Mouse (Mus musculus) urinary bladder, postnatal 4 days (tissue): ENCODE measurements around the gene Dpm1.

Source experiments
- DNase-seq, 2 experiments: peaks; one replicate each; pipeline ENCODE4 v3.0.0; 2021 to 2022; ENCODE audit warnings: low spot score in 2 of 2

Gene Dpm1

GRCm38 (mm10) chr2:168230026-168230728 lies at the start of gene Dpm1, which contains the start of the genes Gm20716 and Mocs3:
Gene Dpm1 (minus strand): TSS chr2:168230591.
Gene Gm20716 (minus strand): TSS chr2:168230364.
Gene Mocs3 (plus strand): TSS chr2:168230622.
- peak; percentile 78 to 79 for DNase-seq

- peak in 1 of 2 experiments; percentile 85 for DNase-seq
Observed at GRCm38 (mm10) chr2:168274374-168274935, 44.1 kb upstream of the Dpm1 start.

GRCm38 (mm10) chr2:168273387-168273786 lies 43.0 kb upstream of the Dpm1 start:
- DNase-seq: no peak

- DNase-seq: no peak
Observed at GRCm38 (mm10) chr2:168268033-168268432, 37.6 kb upstream of the Dpm1 start.

- no peak for DNase-seq
Observed at GRCm38 (mm10) chr2:168260900-168261299, 30.5 kb upstream of the Dpm1 start.

GRCm38 (mm10) chr2:168260124-168260523 lies 29.7 kb upstream of the Dpm1 start:
- DNase-seq: no peak

GRCm38 (mm10) chr2:168259046-168259445 lies 28.7 kb upstream of the Dpm1 start:
- no peak for DNase-seq

- DNase-seq: no peak
Observed at GRCm38 (mm10) chr2:168257188-168257587, 26.8 kb upstream of the Dpm1 start.

GRCm38 (mm10) chr2:168256506-168256905 lies 26.1 kb upstream of the Dpm1 start:
- DNase-seq: no peak

- DNase-seq: no peak
Observed at GRCm38 (mm10) chr2:168253822-168254221, 23.4 kb upstream of the Dpm1 start.

- no peak for DNase-seq
Observed at GRCm38 (mm10) chr2:168252639-168253292, 22.4 kb upstream of the Dpm1 start.

GRCm38 (mm10) chr2:168250270-168250669 lies 19.9 kb upstream of the Dpm1 start:
- peak; percentile 53 to 87 for DNase-seq

- no peak for DNase-seq
Observed at GRCm38 (mm10) chr2:168248856-168249245, 18.5 kb upstream of the Dpm1 start.

GRCm38 (mm10) chr2:168248167-168248855 lies 17.9 kb upstream of the Dpm1 start:
- no peak for DNase-seq

- DNase-seq: no peak
Observed at GRCm38 (mm10) chr2:168245571-168245970, 15.2 kb upstream of the Dpm1 start.

GRCm38 (mm10) chr2:168243278-168243677 lies 12.9 kb upstream of the Dpm1 start:
- no peak for DNase-seq

GRCm38 (mm10) chr2:168242841-168243240 lies 12.4 kb upstream of the Dpm1 start:
- no peak for DNase-seq

- no peak for DNase-seq
Observed at GRCm38 (mm10) chr2:168238335-168238734, 7.9 kb upstream of the Dpm1 start.

GRCm38 (mm10) chr2:168233286-168233685 lies 2.9 kb upstream of the Dpm1 start:
- no peak for DNase-seq

- no peak for DNase-seq
Observed at GRCm38 (mm10) chr2:168231471-168231829, 1.1 kb upstream of the Dpm1 start.

GRCm38 (mm10) chr2:168230773-168231470 lies 531 bp upstream of the Dpm1 start:
- no peak for DNase-seq
